Mouse (Mus musculus) heart, adult 2 months (tissue): ENCODE results near the gene Resf1.

ENCODE experiments used
- CTCF ChIP-seq: fragments of 200-600 bp; IDR thresholded peaks from 2 replicates; pipeline ENCODE4 v1.8.1; 2022; ENCODE audit warnings: antibody characterized with exemption, mild to moderate bottlenecking, moderate library complexity
- EP300 ChIP-seq: fragments of 200-500 bp; IDR thresholded peaks from 2 replicates; pipeline ENCODE4 v1.6.1; 2011; ENCODE audit warnings: low read depth, low read length, control low read depth; ENCODE audit not compliant: insufficient read depth
- POLR2A ChIP-seq: fragments of 200-500 bp; IDR thresholded peaks from 2 replicates; pipeline ENCODE4 v1.6.1; 2011; ENCODE audit warnings: mild to moderate bottlenecking, low read depth, low read length, control low read depth; ENCODE audit not compliant: insufficient read depth

GRCm38 (mm10) chr6:149383531-149383930, 74.3 kb downstream of the Resf1 start:
- no peak for TF ChIP-seq CTCF
- TF ChIP-seq POLR2A: no peak
- TF ChIP-seq EP300: no peak
